Mouse (Mus musculus) liver, adult 2 months (tissue): ENCODE measurements around the gene Dad1.

Experiments used
- CTCF ChIP-seq: fragments of 200-500 bp; IDR thresholded peaks from 2 replicates; pipeline ENCODE4 v1.5.1; 2011; ENCODE audit warnings: low read depth, low read length, control low read depth
- POLR2A ChIP-seq: fragments of 200-500 bp; IDR thresholded peaks from 2 replicates; pipeline ENCODE4 v1.6.1; 2011; ENCODE audit warnings: low read length, control low read depth; ENCODE audit not compliant: insufficient read depth; ENCODE audit errors: extremely low read depth

DNA sequence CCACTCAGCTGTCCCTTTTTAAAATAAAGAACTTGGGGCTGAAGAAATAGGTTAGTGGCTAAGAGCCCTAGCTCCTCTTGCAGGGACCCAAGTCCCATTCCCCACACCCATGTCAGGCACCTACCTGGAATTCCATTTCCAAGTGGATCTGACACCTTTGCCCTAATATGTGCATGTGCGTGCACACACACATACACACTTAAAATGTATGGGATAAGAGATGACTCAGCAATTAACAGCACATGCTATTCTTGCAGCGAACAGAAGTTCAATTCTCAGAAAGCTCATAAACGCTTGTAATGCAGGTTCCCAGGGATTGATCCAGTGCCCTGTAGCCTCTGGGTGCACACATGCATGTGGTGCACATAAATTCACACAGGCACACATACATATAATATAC is 15.7 kb upstream of the Dad1 start:
- TF ChIP-seq CTCF, result no peak
- no peak for TF ChIP-seq POLR2A
